Mouse (Mus musculus) retina, adult 2 months (tissue): ENCODE data around the gene Spryd3.
A peak's percentile ranks its signal among the peaks of the same experiment; 100 is the strongest.

Experiments
- DNase-seq: peaks from one replicate; pipeline ENCODE4 v3.0.0-alpha.2; 2012; ENCODE audit warnings: low read depth, low spot score

Gene Spryd3

GRCm38 (mm10) chr15:102112827-102113226 lies 23.2 kb downstream of the Spryd3 start:
- DNase-seq = no peak

GRCm38 (mm10) chr15:102112181-102112580 lies 23.9 kb downstream of the Spryd3 start:
- no peak for DNase-seq

- no peak for DNase-seq
Observed at GRCm38 (mm10) chr15:102111495-102111829, 24.6 kb downstream of the Spryd3 start.

- DNase-seq = no peak
Observed at GRCm38 (mm10) chr15:102110701-102111494, 25.1 kb downstream of the Spryd3 start.

- DNase-seq = no peak
Observed at GRCm38 (mm10) chr15:102110271-102110670, 25.8 kb downstream of the Spryd3 start.

GRCm38 (mm10) chr15:102108651-102109525 lies 27.1 kb downstream of the Spryd3 start:
- peak; percentile 44 for DNase-seq

GRCm38 (mm10) chr15:102107689-102108573 lies 28.1 kb downstream of the Spryd3 start:
- DNase-seq = no peak

GRCm38 (mm10) chr15:102106754-102107456 lies 29.1 kb downstream of the Spryd3 start:
- DNase-seq = no peak

- DNase-seq = no peak
Observed at GRCm38 (mm10) chr15:102105764-102106730, 30.0 kb downstream of the Spryd3 start.

GRCm38 (mm10) chr15:102105360-102105759 lies 30.7 kb downstream of the Spryd3 start:
- no peak for DNase-seq

- DNase-seq = no peak
Observed at GRCm38 (mm10) chr15:102103947-102104555, 32.0 kb downstream of the Spryd3 start.

- DNase-seq = no peak
Observed at GRCm38 (mm10) chr15:102103371-102103946, 32.6 kb downstream of the Spryd3 start.

- no peak for DNase-seq
Observed at GRCm38 (mm10) chr15:102102548-102103121, 33.4 kb downstream of the Spryd3 start.

- no peak for DNase-seq
Observed at GRCm38 (mm10) chr15:102101672-102102541, 34.1 kb downstream of the Spryd3 start.

- no peak for DNase-seq
Observed at GRCm38 (mm10) chr15:102100996-102101671, 34.9 kb downstream of the Spryd3 start.

GRCm38 (mm10) chr15:102100161-102100981 lies 35.7 kb downstream of the Spryd3 start, which contains the start of gene Tns2:
Gene Tns2, plus strand, starts transcription at chr15:102100413.
- peak; percentile 37 for DNase-seq
